35 mouse cellular contexts compared by ENCODE assay signal in the genomic region with DNA sequence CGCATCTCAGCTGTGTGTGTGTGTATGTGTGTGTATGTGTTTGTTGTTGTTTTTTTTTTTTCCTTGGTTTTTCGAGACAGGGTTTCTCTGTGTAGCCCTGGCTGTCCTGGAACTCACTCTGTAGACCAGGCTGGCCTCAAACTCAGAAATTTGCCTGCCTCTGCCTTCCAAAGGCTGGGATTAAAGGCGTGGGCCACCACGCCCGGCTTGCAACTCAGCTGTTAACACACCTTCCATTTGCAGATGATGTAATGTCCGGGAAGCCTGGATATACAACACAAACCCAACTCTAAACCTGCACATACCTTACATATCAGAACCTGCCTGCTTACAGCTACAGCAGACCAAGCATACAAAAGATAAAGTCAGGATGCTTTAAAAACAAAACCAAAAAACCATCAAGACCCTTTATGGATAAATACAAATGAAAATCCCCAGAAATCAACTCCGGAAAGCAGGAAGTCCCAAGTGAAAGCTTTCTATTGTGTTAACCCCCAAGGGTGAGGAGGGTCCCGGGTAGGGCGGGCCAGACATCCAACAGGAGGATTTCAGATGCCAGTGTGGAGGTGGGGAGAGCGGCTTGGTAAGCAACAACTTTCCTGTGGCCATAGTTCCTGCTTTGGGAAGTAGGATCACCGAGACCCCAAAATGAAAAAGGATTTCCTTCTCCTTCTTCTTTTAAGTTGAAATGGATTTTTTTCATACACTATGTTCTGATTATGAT. TPM values are rescaled to one million over a fixed set of nuclear protein-coding genes. Genes with fewer than 3 reads are reported as not detected.
DNase-seq lines count a peak whose midpoint lies in the region; ATAC-seq and TF ChIP-seq lines count a peak whose summit lies in the region.
"Had no signal": no experiment of that assay in that cellular context is flagged by ENCODE, and none has a peak within 500 bp of the region (broad histone marks: within the 10 kb centered on the region; RNA-seq: fewer than 3 reads in every experiment).

No protein-coding gene starts in this region.

- WGBS in kidney, embryonic 15.5 days: 57% methylated on average over 11 of the region's 11 CpGs
- WGBS in embryonic facial prominence, embryonic 10.5 days: 50% methylated on average over 11 of the region's 11 CpGs
- WGBS in intestine, embryonic 16.5 days: 66% methylated on average over 11 of the region's 11 CpGs

- peaks cover 21% of the 10 kb centered on the region for H3K4me1 ChIP-seq in kidney, embryonic 15.5 days
- H3K4me1 ChIP-seq in E14TG2a.4 (replicated peaks; ENCODE audit: low read depth, low read length) (peaks cover 68% of the 10 kb centered on the region), ES-Bruce4 (ENCODE audit: control insufficient read depth, insufficient read depth, low read length) (peaks cover 7% of the 10 kb centered on the region)
- H3K4me1 ChIP-seq in embryonic facial prominence, embryonic 10.5 days: peaks cover 16% of the 10 kb centered on the region
- H3K4me1 ChIP-seq in intestine, embryonic 16.5 days (ENCODE audit: control insufficient read depth, insufficient read depth, low read length): peaks cover 11% of the 10 kb centered on the region
- H3K4me1 ChIP-seq: limb, embryonic 15.5 days had no signal

- no peak for ATAC-seq in kidney, embryonic 15.5 days (replicated peaks; ENCODE audit: low FRiP score)
- no peak for ATAC-seq in intestine, embryonic 16.5 days
- ATAC-seq: activated CD4-positive, CD25-positive, alpha-beta regulatory T cell, adult 4 months; forebrain, embryonic 16.5 days; hindbrain, postnatal 0 days; lung, postnatal 0 days had no signal

- no peak overlapping the region for H3K9ac ChIP-seq in kidney, embryonic 15.5 days
- peak overlapping the region; percentile 75 for H3K9ac ChIP-seq in ES-Bruce4 (ENCODE audit: low read depth, poor library complexity, severe bottlenecking)
- H3K9ac ChIP-seq in intestine, embryonic 16.5 days (ENCODE audit: low read depth, low read length): no peak overlapping the region
- H3K9ac ChIP-seq: embryonic facial prominence, embryonic 13.5 days; hindbrain, embryonic 12.5 days; intestine, embryonic 15.5 days; limb, embryonic 15.5 days; liver, embryonic 13.5 days; midbrain, embryonic 12.5 days; neural tube, embryonic 15.5 days had no signal

- H3K9me3 ChIP-seq in kidney, embryonic 15.5 days (replicated peaks): no peaks in the 10 kb centered on the region
- H3K9me3 ChIP-seq in E14TG2a.4 (ENCODE audit: low read length) (no peaks in the 10 kb centered on the region), ES-Bruce4 (replicated peaks; ENCODE audit: control insufficient read depth, insufficient read depth, low read length, poor library complexity, severe bottlenecking) (no peaks in the 10 kb centered on the region)
- no peaks in the 10 kb centered on the region for H3K9me3 ChIP-seq in embryonic facial prominence, embryonic 10.5 days
- no peaks in the 10 kb centered on the region for H3K9me3 ChIP-seq in intestine, embryonic 16.5 days (ENCODE audit: control insufficient read depth, low read length)
- H3K9me3 ChIP-seq: embryonic facial prominence, embryonic 13.5 days; hindbrain, embryonic 12.5 days; intestine, embryonic 15.5 days; limb, embryonic 10.5 days; limb, embryonic 15.5 days; liver, embryonic 13.5 days; megakaryocyte, embryonic 14.5 days; midbrain, embryonic 12.5 days; neural tube, embryonic 15.5 days had no signal

- H3K36me3 ChIP-seq in kidney, embryonic 15.5 days: peaks cover 15% of the 10 kb centered on the region
- H3K36me3 ChIP-seq in E14TG2a.4 (ENCODE audit: insufficient read depth, low read length) (peaks cover 27% of the 10 kb centered on the region), ES-Bruce4 (ENCODE audit: control insufficient read depth, insufficient read depth, low read length, poor library complexity, severe bottlenecking) (no peaks in the 10 kb centered on the region)
- H3K36me3 ChIP-seq in embryonic facial prominence, embryonic 10.5 days (replicated peaks): peaks cover 24% of the 10 kb centered on the region
- no peaks in the 10 kb centered on the region for H3K36me3 ChIP-seq in intestine, embryonic 16.5 days (ENCODE audit: control insufficient read depth, insufficient read depth, low read length)
- H3K36me3 ChIP-seq: intestine, embryonic 15.5 days; neural tube, embryonic 15.5 days had no signal

- H3K4me3 ChIP-seq in kidney, embryonic 15.5 days (replicated peaks): no peak overlapping the region
- H3K4me3 ChIP-seq in E14TG2a.4 (replicated peaks; ENCODE audit: low read length): peak overlapping the region; percentile 70
- peak overlapping the region; percentile 66 for H3K4me3 ChIP-seq in ES-Bruce4 (ENCODE audit: low read depth, low read length)
- no peak overlapping the region for H3K4me3 ChIP-seq in embryonic facial prominence, embryonic 10.5 days
- H3K4me3 ChIP-seq in intestine, embryonic 16.5 days (ENCODE audit: low read length): no peak overlapping the region
- H3K4me3 ChIP-seq: embryonic facial prominence, embryonic 13.5 days; gastrocnemius, adult 2 months; heart, adult 2 months; hindbrain, embryonic 12.5 days; intestine, embryonic 15.5 days; limb, embryonic 10.5 days; limb, embryonic 15.5 days; liver, embryonic 13.5 days; megakaryocyte, embryonic 14.5 days; midbrain, embryonic 12.5 days; neural tube, embryonic 15.5 days had no signal

- no peak for DNase-seq in kidney, postnatal 36 days
- DNase-seq in embryonic facial prominence, embryonic 10.5 days (ENCODE audit: low spot score): peak; percentile 15
- DNase-seq in c-Kit-positive CD71-positive TER-119-positive erythroid progenitor cells, embryonic 14.5 days (ENCODE audit: low spot score): no peak
- DNase-seq: adrenal gland, adult 2 months; adrenal gland, postnatal 36 days; B cell, adult 2 months; cerebellum, adult 2 months; cerebellum, postnatal 14 days; gastrocnemius, adult 2 months; gastrocnemius, postnatal 36 days; heart, adult 2 months; heart, postnatal 36 days; layer of hippocampus, postnatal 36 days; liver, embryonic 13.5 days; lung, postnatal 4 days; retina, postnatal 1 day; right cerebral cortex, postnatal 14 days; thymus, adult 2 months; thymus, postnatal 36 days had no signal

- H3K27ac ChIP-seq in kidney, embryonic 15.5 days: peak overlapping the region; percentile 71
- H3K27ac ChIP-seq in ES-Bruce4 (ENCODE audit: insufficient read depth, low read length): peak overlapping the region; percentile 100
- no peak overlapping the region for H3K27ac ChIP-seq in embryonic facial prominence, embryonic 10.5 days (replicated peaks)
- no peak overlapping the region for H3K27ac ChIP-seq in intestine, embryonic 16.5 days (ENCODE audit: low read length)
- H3K27ac ChIP-seq: embryonic facial prominence, embryonic 13.5 days; heart, adult 2 months; hindbrain, embryonic 12.5 days; hindbrain, postnatal 0 days; intestine, embryonic 15.5 days; limb, embryonic 10.5 days; limb, embryonic 15.5 days; liver, embryonic 13.5 days; midbrain, embryonic 12.5 days; neural tube, embryonic 15.5 days had no signal

- no peaks in the 10 kb centered on the region for H3K27me3 ChIP-seq in kidney, embryonic 15.5 days
- H3K27me3 ChIP-seq in E14TG2a.4 (ENCODE audit: insufficient read depth, low read length): no peaks in the 10 kb centered on the region
- no peaks in the 10 kb centered on the region for H3K27me3 ChIP-seq in ES-Bruce4 (ENCODE audit: control insufficient read depth, insufficient read depth, low read length, poor library complexity, severe bottlenecking)
- no peaks in the 10 kb centered on the region for H3K27me3 ChIP-seq in embryonic facial prominence, embryonic 10.5 days (replicated peaks; ENCODE audit: low read depth, poor library complexity, severe bottlenecking)
- H3K27me3 ChIP-seq in intestine, embryonic 16.5 days (replicated peaks; ENCODE audit: control insufficient read depth, insufficient read depth, low read length): no peaks in the 10 kb centered on the region
- H3K27me3 ChIP-seq: embryonic facial prominence, embryonic 13.5 days; hindbrain, embryonic 12.5 days; intestine, embryonic 15.5 days; limb, embryonic 15.5 days; liver, embryonic 13.5 days; megakaryocyte, embryonic 14.5 days; midbrain, embryonic 12.5 days; neural tube, embryonic 15.5 days had no signal

- TF ChIP-seq CTCF in E14TG2a.4 (conservative IDR thresholded peaks at IDR 0.05; ENCODE audit: low read length) (no peak), ES-Bruce4 (IDR thresholded peaks at IDR 0.05; ENCODE audit: low read depth, low read length) (no peak)

- no peak overlapping the region for H3K4me2 ChIP-seq in kidney, embryonic 15.5 days
- no peak overlapping the region for H3K4me2 ChIP-seq in intestine, embryonic 16.5 days (ENCODE audit: low read depth, low read length)
- H3K4me2 ChIP-seq: embryonic facial prominence, embryonic 13.5 days; hindbrain, embryonic 12.5 days; intestine, embryonic 15.5 days; limb, embryonic 15.5 days; liver, embryonic 13.5 days; midbrain, embryonic 12.5 days; neural tube, embryonic 15.5 days had no signal

- peak; percentile 88 for TF ChIP-seq EP300 in ES-Bruce4 (IDR thresholded peaks at IDR 0.05; ENCODE audit: insufficient read depth, low read depth, low read length)

- no peak for TF ChIP-seq POLR2A in ES-Bruce4 (IDR thresholded peaks at IDR 0.05; ENCODE audit: insufficient read depth, low read length)

RNA-seq across cellular contexts. Expression of gene Tet2, which starts 11.5 kb away (rescaled TPM):
- 20.0 and 23.3 TPM in 2 replicates for polyA plus RNA-seq in kidney, embryonic 15.5 days (2015; fragmentation: Nextera tagmentation; extraction: Ambion mirVana)
- polyA plus RNA-seq in ES-Bruce4 (2011; ENCODE audit: insufficient read depth, insufficient read length, low read depth, missing spikeins): 59.1 and 62.6 TPM in 2 replicates
- polyA plus RNA-seq in embryonic facial prominence, embryonic 10.5 days (2016; fragmentation: Nextera tagmentation; extraction: Ambion mirVana): 18.5 and 19.0 TPM in 2 replicates
- polyA plus RNA-seq in intestine, embryonic 16.5 days (2015; fragmentation: Nextera tagmentation; extraction: Ambion mirVana): 10.3 and 10.7 TPM in 2 replicates

Comparison
In these comparisons a context has a peak if more than half of its experiments do, and no peak if none do; other contexts are left out.
1. H3K27ac ChIP-seq: peak in kidney, embryonic 15.5 days (single experiment) and ES-Bruce4 (single experiment); none in embryonic facial prominence, embryonic 10.5 days (single experiment) and intestine, embryonic 16.5 days (single experiment).
2. H3K4me3 ChIP-seq: peak in E14TG2a.4 (single experiment) and ES-Bruce4 (single experiment); none in kidney, embryonic 15.5 days (single experiment), embryonic facial prominence, embryonic 10.5 days (single experiment) and intestine, embryonic 16.5 days (single experiment).